Comparison of ENCODE assay signal across 8 mouse cellular contexts in genomic region chr2:156393155-156393828, GRCm38 (mm10). TPM values are rescaled to one million over a fixed set of nuclear protein-coding genes. Genes with fewer than 3 reads are reported as not detected.
A peak's percentile ranks its signal among the peaks of the same experiment; 100 is the strongest.
DNase-seq lines count a peak whose midpoint lies in the region; ATAC-seq and TF ChIP-seq lines count a peak whose summit lies in the region.

No protein-coding gene starts in this region.

- no peak for TF ChIP-seq CTCF in kidney, postnatal 0 days (IDR thresholded peaks at IDR 0.05; ENCODE audit: low read depth)

- no peaks in the 10 kb centered on the region for H3K9me3 ChIP-seq in kidney, postnatal 0 days (replicated peaks; ENCODE audit: low read length)
- H3K9me3 ChIP-seq in hindbrain, embryonic 14.5 days (ENCODE audit: control insufficient read depth, low read length), result no peaks in the 10 kb centered on the region
- H3K9me3 ChIP-seq in midbrain, embryonic 16.5 days (replicated peaks; ENCODE audit: control insufficient read depth, low read length, poor library complexity, severe bottlenecking), result no peaks in the 10 kb centered on the region

- peak; percentile 22 for DNase-seq in kidney, postnatal 0 days (ENCODE audit: low spot score)
- DNase-seq in kidney, postnatal 25 days, result no peak
- peak; percentile 23 for DNase-seq in c-Kit-positive CD71-positive TER-119-positive erythroid progenitor cells, embryonic 14.5 days (ENCODE audit: low spot score)
- no peak for DNase-seq in hindbrain, embryonic 14.5 days (ENCODE audit: low spot score)
- DNase-seq in yolk sac, embryonic 10.5 days (ENCODE audit: low spot score), result no peak
- no peak for DNase-seq in ovary, adult 18-20 months (ENCODE audit: low spot score)
- DNase-seq in gastrocnemius, adult 18-20 months (ENCODE audit: low spot score), result no peak

- ATAC-seq in kidney, postnatal 0 days (replicated peaks; ENCODE audit: low FRiP score, low read depth), result no peak
- peak; percentile 43; the same call in 1 of the 2 replicates for ATAC-seq in hindbrain, embryonic 14.5 days (ENCODE audit: low FRiP score)
- ATAC-seq in midbrain, embryonic 16.5 days, result peak; percentile 20; the same call in 1 of the 2 replicates

- no peaks in the 10 kb centered on the region for H3K36me3 ChIP-seq in kidney, postnatal 0 days (ENCODE audit: insufficient read depth, low read length)
- H3K36me3 ChIP-seq in hindbrain, embryonic 14.5 days (replicated peaks; ENCODE audit: control insufficient read depth, insufficient read depth), result no peaks in the 10 kb centered on the region
- no peaks in the 10 kb centered on the region for H3K36me3 ChIP-seq in midbrain, embryonic 16.5 days (ENCODE audit: control insufficient read depth, insufficient read depth, low read length)

- H3K27ac ChIP-seq in kidney, postnatal 0 days, result no peak overlapping the region; the same call in 1 of the 2 replicates
- no peak overlapping the region for H3K27ac ChIP-seq in hindbrain, embryonic 14.5 days
- H3K27ac ChIP-seq in midbrain, embryonic 16.5 days (ENCODE audit: low read length), result 0 out of 2 replicates have a peak overlapping the region, but pooled peaks have one; percentile 28

- WGBS in kidney, postnatal 0 days, result 45% methylated on average over 5 of the region's 5 CpGs
- 61% methylated on average over 5 of the region's 5 CpGs for WGBS in hindbrain, embryonic 14.5 days
- WGBS in midbrain, embryonic 16.5 days, result 65% methylated on average over 5 of the region's 5 CpGs

- H3K4me2 ChIP-seq in kidney, postnatal 0 days (ENCODE audit: low read length), result peak overlapping the region; percentile 51
- H3K4me2 ChIP-seq in hindbrain, embryonic 14.5 days (replicated peaks), result peak overlapping the region; percentile 46
- H3K4me2 ChIP-seq in midbrain, embryonic 16.5 days (ENCODE audit: low read length), result peak overlapping the region; percentile 41

- peak overlapping the region; percentile 34; the same call in 1 of the 2 replicates for H3K4me3 ChIP-seq in kidney, postnatal 0 days (replicated peaks; ENCODE audit: low read depth, low read length)
- peak overlapping the region; percentile 35 for H3K4me3 ChIP-seq in hindbrain, embryonic 14.5 days (replicated peaks; ENCODE audit: low read length)
- H3K4me3 ChIP-seq in midbrain, embryonic 16.5 days (ENCODE audit: low read depth, low read length), result peak overlapping the region; percentile 38

- no peaks in the 10 kb centered on the region for H3K27me3 ChIP-seq in kidney, postnatal 0 days (ENCODE audit: insufficient read depth, low read length)
- no peaks in the 10 kb centered on the region for H3K27me3 ChIP-seq in hindbrain, embryonic 14.5 days (ENCODE audit: control insufficient read depth, insufficient read depth, low read length)
- H3K27me3 ChIP-seq in midbrain, embryonic 16.5 days (ENCODE audit: control insufficient read depth, insufficient read depth, low read depth, low read length), result no peaks in the 10 kb centered on the region

- no peaks in the 10 kb centered on the region; the same call in 1 of the 2 replicates for H3K4me1 ChIP-seq in kidney, postnatal 0 days (replicated peaks; ENCODE audit: insufficient read depth, low read length)
- H3K4me1 ChIP-seq in hindbrain, embryonic 14.5 days (replicated peaks; ENCODE audit: control insufficient read depth, insufficient read depth, low read length), result no peaks in the 10 kb centered on the region
- peaks cover 4% of the 10 kb centered on the region for H3K4me1 ChIP-seq in midbrain, embryonic 16.5 days (ENCODE audit: control insufficient read depth, insufficient read depth, low read length)

- H3K9ac ChIP-seq in kidney, postnatal 0 days (ENCODE audit: low read depth, low read length), result 0 out of 2 replicates have a peak overlapping the region, but pooled peaks have one; percentile 47
- no peak overlapping the region for H3K9ac ChIP-seq in hindbrain, embryonic 14.5 days
- H3K9ac ChIP-seq in midbrain, embryonic 16.5 days (ENCODE audit: low read depth, low read length), result peak overlapping the region; percentile 14; the same call in 1 of the 2 replicates

RNA-seq across cellular contexts. Expression of gene Epb41l1, which starts 27.4 kb away (rescaled TPM):
- 1.6 and 2.0 TPM in 2 replicates for polyA plus RNA-seq in kidney, postnatal 0 days (2015; fragmentation: Nextera tagmentation; extraction: Ambion mirVana)
- polyA plus RNA-seq in hindbrain, embryonic 14.5 days (2014; fragmentation: Nextera tagmentation; extraction: Ambion mirVana), result 19.5 and 24.3 TPM in 2 replicates
- polyA plus RNA-seq in midbrain, embryonic 16.5 days (2015; fragmentation: Nextera tagmentation; extraction: Ambion mirVana), result 18.5 and 19.4 TPM in 2 replicates
- 1 to 10 TPM; 4.6 to 4.8 TPM for total RNA-seq in gastrocnemius, adult 18-20 months (2021)

Comparison
In these comparisons a context has a peak if more than half of its experiments do, and no peak if none do; other contexts are left out.
1. DNase-seq: peak in kidney, postnatal 0 days (single experiment) and c-Kit-positive CD71-positive TER-119-positive erythroid progenitor cells, embryonic 14.5 days (single experiment); none in kidney, postnatal 25 days (0 of 2), hindbrain, embryonic 14.5 days (single experiment), yolk sac, embryonic 10.5 days (single experiment), ovary, adult 18-20 months (single experiment) and gastrocnemius, adult 18-20 months (single experiment).
2. Peak in every context shown above with its lines, with median percentiles within 50 percentile points of each other: H3K4me2 ChIP-seq and H3K4me3 ChIP-seq.